Mouse (Mus musculus) liver, postnatal 0 days (tissue): ENCODE results near the gene Glt8d1.

Experiments used
- CTCF ChIP-seq: sonication (generic); IDR thresholded peaks from 2 replicates; pipeline ENCODE4 v1.5.1; 2016; ENCODE audit warnings: antibody characterized with exemption, low read depth
- EP300 ChIP-seq: IDR thresholded peaks from 2 replicates; pipeline ENCODE4 v1.6.1; 2016; ENCODE audit warnings: antibody characterized with exemption, low read depth, mild to moderate bottlenecking

DNA sequence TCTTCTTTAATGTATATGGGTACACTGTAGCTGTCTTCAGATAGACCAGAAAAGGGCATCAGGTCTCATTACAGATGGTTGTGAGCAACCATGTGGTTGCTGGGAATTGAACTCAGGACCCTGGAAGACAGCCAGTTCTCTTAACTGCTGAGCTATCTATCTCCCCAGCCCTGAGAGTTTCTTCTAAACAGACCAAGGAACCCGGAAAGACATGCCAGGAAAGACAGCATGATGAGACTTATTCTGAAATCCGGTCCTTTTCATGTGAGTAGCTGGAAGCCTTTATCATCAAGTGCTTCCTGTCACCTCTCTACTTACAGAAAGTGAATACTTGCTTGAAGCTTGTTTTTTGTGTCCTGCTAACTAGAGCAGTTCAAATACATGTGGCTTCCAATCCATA, 3.3 kb downstream of the Glt8d1 start:
- TF ChIP-seq CTCF, result no peak
- TF ChIP-seq EP300, result 0 out of 2 replicates have a peak, but pooled peaks have one; percentile 20
